Mouse (Mus musculus) testis, adult 2 months (tissue): ENCODE data around the gene Zdhhc8. TPM values are rescaled to one million over a fixed set of nuclear protein-coding genes. Genes with fewer than 3 reads are reported as not detected.

Experiments used
- H3K27ac ChIP-seq: fragments of 200-500 bp; 2 replicates; pipeline ENCODE4 v1.5.1; 2012; ENCODE audit warnings: low read depth, low read length; ENCODE audit not compliant: control insufficient read depth, insufficient read depth
- H3K27me3 ChIP-seq: fragments of 200-500 bp; 2 replicates; pipeline ENCODE4 v1.6.1; 2012; ENCODE audit warnings: mild to moderate bottlenecking, low read length, moderate library complexity; ENCODE audit not compliant: control insufficient read depth, insufficient read depth
- H3K36me3 ChIP-seq: fragments of 200-500 bp; 2 replicates; pipeline ENCODE4 v1.6.1; 2012; ENCODE audit warnings: mild to moderate bottlenecking, low read length; ENCODE audit not compliant: control insufficient read depth, insufficient read depth
- H3K4me1 ChIP-seq: fragments of 200-500 bp; 2 replicates; pipeline ENCODE4 v1.6.1; 2012; ENCODE audit warnings: low read length; ENCODE audit not compliant: control insufficient read depth, insufficient read depth
- H3K4me3 ChIP-seq: fragments of 200-500 bp; 2 replicates; pipeline ENCODE4 v1.5.1; 2012; ENCODE audit warnings: low read depth, mild to moderate bottlenecking, low read length, moderate library complexity, mixed read lengths; ENCODE audit not compliant: control insufficient read depth
- CTCF ChIP-seq: fragments of 200-500 bp; IDR thresholded peaks from 2 replicates; pipeline ENCODE4 v1.5.1; 2012; ENCODE audit warnings: low read depth, mild to moderate bottlenecking, inconsistent platforms, low read length, moderate library complexity; ENCODE audit not compliant: control insufficient read depth, insufficient read depth, insufficient replicate concordance
- POLR2A ChIP-seq: fragments of 200-500 bp; IDR thresholded peaks from 2 replicates; pipeline ENCODE4 v1.6.1; 2012; ENCODE audit warnings: low read depth, mild to moderate bottlenecking, inconsistent platforms, low read length, moderate library complexity; ENCODE audit not compliant: control insufficient read depth
- polyA plus RNA-seq: library from polyadenylated mRNA; depleted of rRNA; stranded (reverse); fragments of >200 nt; gene quantifications from 2 replicates; pipeline ENCODE4 v1.2.3, GENCODE M21; 2012

Zdhhc8 gene
- polyA plus RNA-seq, 1 experiment = 4.3 TPM

DNA sequence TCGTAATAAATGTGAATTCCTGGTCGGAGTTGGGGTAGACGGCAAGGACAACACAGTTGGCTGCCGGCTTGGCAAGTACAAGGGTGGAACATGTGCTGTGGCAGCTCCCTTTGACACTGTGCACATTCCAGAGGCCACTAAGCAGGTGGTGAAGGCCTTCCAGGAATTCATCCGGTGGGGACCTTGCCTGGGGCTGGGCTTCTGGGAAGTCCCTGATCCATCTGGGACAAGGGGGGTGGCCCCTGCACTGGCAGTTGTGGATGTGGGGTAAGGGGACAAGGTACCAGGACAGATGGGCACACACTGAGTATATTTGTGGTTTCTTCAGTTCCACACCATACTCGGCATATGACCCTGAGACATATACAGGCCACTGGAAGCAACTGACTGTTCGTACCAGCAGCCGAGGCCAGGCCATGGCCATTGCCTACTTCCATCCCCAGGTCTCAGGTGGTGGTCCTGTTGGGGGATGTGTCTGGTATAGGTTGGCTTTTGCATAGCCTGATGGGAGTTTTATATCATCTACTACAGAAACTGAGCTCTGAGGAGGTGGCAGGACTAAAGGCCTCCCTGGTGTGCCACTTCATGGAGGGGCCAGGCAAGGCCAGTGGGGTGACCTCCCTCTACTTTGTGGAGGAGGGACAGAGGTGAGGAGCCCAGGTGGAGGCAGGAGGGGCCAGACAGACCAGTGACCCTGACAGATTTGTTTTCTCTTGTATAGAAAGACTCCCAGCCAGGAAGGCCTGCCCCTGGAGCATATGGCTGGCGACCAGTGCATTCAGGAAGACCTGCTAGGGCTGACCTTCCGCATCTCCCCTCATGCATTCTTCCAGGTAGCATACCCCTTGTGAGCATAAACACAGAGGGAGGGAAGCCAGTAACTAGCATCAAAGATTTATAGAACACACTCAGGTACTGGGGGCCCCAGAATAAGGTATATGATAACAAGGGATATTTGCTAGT is 16.2 kb upstream of the Zdhhc8 start:
- TF ChIP-seq CTCF (no peak), POLR2A (no peak)
- H3K27me3 ChIP-seq = no peaks in the 10 kb centered on the region
- no peaks in the 10 kb centered on the region; the same call in 1 of the 2 replicates for H3K36me3 ChIP-seq
- H3K4me3 ChIP-seq = no peak overlapping the region
- peaks cover 7% of the 10 kb centered on the region for H3K4me1 ChIP-seq
- no peak overlapping the region for H3K27ac ChIP-seq

GRCm38 (mm10) chr16:18250231-18250630 is 15.3 kb upstream of the Zdhhc8 start:
- H3K36me3 ChIP-seq = no peaks in the 10 kb centered on the region; the same call in 1 of the 2 replicates

DNA sequence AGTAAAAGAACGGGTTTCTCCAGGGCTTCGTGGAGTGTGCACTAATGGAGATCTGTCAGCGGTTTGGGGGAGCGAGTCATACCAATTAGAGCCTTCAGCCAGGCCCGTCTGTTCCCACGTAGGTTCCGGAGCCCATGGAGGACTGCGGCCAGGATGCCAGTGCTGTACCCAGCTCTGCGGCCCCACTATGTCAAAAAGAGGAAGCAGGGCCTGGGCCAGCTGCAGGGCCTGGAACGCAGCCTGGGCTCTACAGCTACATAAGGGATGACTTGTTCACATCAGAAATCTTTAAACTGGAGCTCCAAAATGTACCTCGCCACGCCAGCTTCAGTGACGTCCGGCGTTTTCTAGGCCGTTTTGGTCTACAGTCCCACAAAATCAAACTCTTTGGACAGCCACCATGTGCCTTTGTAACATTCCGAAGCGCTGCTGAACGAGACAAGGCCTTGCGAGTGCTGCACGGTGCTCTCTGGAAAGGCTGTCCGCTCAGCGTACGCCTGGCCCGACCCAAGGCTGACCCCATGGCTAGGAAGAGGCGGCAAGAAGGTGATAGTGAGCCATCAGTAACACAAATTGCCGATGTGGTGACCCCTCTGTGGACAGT is 14.5 kb upstream of the Zdhhc8 start:
- no peak overlapping the region; the same call in 1 of the 2 replicates for H3K27ac ChIP-seq
- H3K4me3 ChIP-seq = peak overlapping the region; percentile 95
- H3K27me3 ChIP-seq = no peaks in the 10 kb centered on the region
- H3K4me1 ChIP-seq = peaks cover 7% of the 10 kb centered on the region
- TF ChIP-seq CTCF (no peak), POLR2A (no peak)
- no peaks in the 10 kb centered on the region; the same call in 1 of the 2 replicates for H3K36me3 ChIP-seq

More at GRCm38 (mm10) chr16:18250231-18250630, 15.3 kb upstream of the Zdhhc8 start:
- TF ChIP-seq POLR2A = no peak
- TF ChIP-seq CTCF = no peak
- Histone ChIP-seq H3K4me3 (no peak overlapping the region), H3K27me3 (no peaks in the 10 kb centered on the region), H3K4me1 (peaks cover 7% of the 10 kb centered on the region), H3K27ac (no peak overlapping the region)

DNA sequence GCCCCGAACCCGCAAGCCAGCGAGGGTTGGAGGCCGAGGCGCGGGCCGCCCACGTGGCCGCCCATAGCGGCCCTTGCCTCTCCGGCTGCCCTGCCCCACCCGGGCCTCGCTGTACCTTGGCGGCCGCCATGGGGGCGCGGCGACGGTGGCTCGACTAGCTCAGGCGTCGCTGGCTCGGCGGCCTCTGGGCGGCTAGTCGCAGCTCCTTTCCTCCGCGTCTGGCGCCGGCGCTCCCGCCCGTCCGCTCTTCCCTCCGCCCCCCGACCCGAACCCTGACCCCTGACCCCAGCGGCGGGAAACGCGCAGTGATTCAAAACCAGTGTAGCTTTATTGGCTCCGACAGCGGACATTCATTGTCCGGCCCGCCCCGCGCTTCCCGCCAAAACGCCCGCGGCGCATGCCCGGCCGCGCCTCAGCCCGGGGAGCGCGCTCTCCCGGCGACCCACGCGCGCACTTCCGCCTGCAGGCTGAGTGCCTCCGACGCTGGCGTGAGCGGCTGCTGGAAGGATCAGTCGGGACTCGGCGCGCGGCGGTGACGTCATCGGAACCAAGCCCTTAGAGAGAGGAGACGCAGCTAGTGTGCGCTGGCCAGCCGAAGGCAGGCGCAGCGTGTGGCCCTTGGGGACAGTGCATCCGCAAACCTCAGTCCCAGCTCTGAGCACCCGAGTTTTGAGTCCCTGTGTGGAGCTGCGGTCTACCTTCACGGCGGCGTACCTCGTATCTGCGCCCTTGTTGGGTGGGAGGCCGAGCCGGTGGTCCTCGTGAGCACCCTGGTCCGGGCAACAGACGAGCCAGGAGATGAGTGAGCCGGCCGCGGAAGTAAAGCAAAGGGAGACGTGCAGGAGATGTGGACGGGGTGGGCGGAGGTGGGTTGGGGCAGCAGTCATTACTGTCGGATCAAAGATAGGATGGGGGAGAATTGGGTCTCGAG is 13.8 kb upstream of the Zdhhc8 start, which contains the start of the genes Trmt2a and Ranbp1:
Gene Trmt2a, plus strand, starts transcription at position 247 of the 931 bp plus-strand sequence.
Gene Ranbp1, minus strand, starts transcription at position 300 of the 931 bp plus-strand sequence.
- Histone ChIP-seq H3K27me3 (no peaks in the 10 kb centered on the region), H3K27ac (peak within 1 kb of the TSS; percentile 86), H3K4me1 (peaks cover 7% of the 10 kb centered on the region), H3K36me3 (no peaks in the 10 kb centered on the region; the same call in 1 of the 2 replicates), H3K4me3 (peak within 1 kb of the TSS; percentile 95)
- TF ChIP-seq POLR2A (peak; percentile 52), CTCF (no peak)

DNA sequence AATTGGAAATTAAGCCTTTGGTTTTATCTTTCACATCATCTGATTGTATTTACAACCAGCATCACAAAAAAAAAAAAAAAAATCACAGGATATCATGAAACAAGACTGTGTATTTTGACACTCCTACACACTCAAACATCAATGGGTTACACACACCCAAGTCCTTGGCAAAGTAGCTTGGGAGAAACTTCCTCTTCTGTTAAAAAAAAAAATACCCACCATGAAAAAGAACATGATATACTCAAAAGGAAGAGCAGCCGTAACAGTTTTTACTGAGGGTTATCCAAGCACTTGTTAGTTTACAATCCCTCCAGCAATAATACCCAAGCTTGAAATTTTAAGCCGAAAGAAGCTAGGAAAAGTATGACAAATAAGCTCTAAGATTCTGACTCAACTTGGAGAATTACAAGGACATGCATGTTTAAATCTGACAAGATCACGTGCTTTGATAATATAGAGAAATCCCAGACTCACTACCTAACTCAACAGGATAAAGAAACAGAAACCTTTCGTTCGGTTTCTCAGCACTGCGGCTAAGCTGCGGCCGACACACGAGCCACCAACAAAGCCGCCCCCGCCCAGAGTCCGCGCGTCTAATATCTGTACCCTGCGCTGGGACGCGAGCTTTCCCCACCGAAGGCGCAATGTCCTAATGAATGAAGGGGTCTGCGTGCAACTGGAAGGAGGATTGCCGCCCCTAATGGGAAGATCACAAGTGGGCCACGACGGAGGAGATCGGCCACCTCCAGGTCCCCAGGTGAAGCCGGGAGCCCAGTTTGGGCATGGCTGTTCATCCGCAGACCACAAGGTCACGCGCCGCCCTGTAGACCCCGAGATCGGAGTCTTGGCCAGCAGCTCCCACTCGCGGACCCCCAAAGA is 12.8 kb upstream of the Zdhhc8 start:
- no peaks in the 10 kb centered on the region for H3K27me3 ChIP-seq
- TF ChIP-seq CTCF (no peak), POLR2A (no peak)
- no peaks in the 10 kb centered on the region; the same call in none of the 2 replicates for H3K36me3 ChIP-seq
- H3K4me1 ChIP-seq = peaks cover 7% of the 10 kb centered on the region
- H3K27ac ChIP-seq = peak overlapping the region; percentile 82
- peak overlapping the region; percentile 95 for H3K4me3 ChIP-seq

- no peak for TF ChIP-seq CTCF
- no peak for TF ChIP-seq POLR2A
- Histone ChIP-seq H3K4me3 (no peak overlapping the region), H3K4me1 (peaks cover under 1% of the 10 kb centered on the region; the same call in 1 of the 2 replicates), H3K36me3 (peaks cover 2% of the 10 kb centered on the region), H3K27ac (no peak overlapping the region), H3K27me3 (no peaks in the 10 kb centered on the region)
Measured at GRCm38 (mm10) chr16:18241581-18241980, 6.6 kb upstream of the Zdhhc8 start.
